Mouse (Mus musculus) hindbrain, postnatal 0 days (tissue): ENCODE measurements at regions not wholly inside any gene's neighbourhood (a gene's known extent, or its start where the extent isn't known, plus 50 kb on each side); places are given as distances from the start of the nearest gene placed in this dataset.

Source experiments
- ATAC-seq: fragments of 200-750 bp; cut with Nextera tagmentation; 2 replicates; pipeline ENCODE4 v1.8.0; 2017; ENCODE audit warnings: mild to moderate bottlenecking, moderate TSS enrichment, moderate library complexity
- DNase-seq: peaks from one replicate; pipeline ENCODE4 v3.0.0-alpha.2; 2015; ENCODE audit warnings: low spot score
- H3K27ac ChIP-seq: fragments of 300-500 bp; sonication (generic); 2 replicates; pipeline ENCODE4 v1.5.1; 2014; ENCODE audit warnings: mild to moderate bottlenecking
- H3K27me3 ChIP-seq: fragments of 300-500 bp; sonication (generic); 2 replicates; pipeline ENCODE4 v1.6.1; 2014; ENCODE audit warnings: low read length, mixed read lengths; ENCODE audit not compliant: insufficient read depth
- H3K36me3 ChIP-seq: fragments of 300-500 bp; sonication (generic); 2 replicates; pipeline ENCODE4 v1.6.1; 2014; ENCODE audit warnings: low read length, mixed read lengths; ENCODE audit not compliant: insufficient read depth
- H3K4me1 ChIP-seq: fragments of 300-500 bp; sonication (generic); 2 replicates; pipeline ENCODE4 v1.6.1; 2014; ENCODE audit warnings: antibody characterized with exemption, low read length, mixed read lengths; ENCODE audit not compliant: insufficient read depth
- H3K4me2 ChIP-seq: fragments of 300-500 bp; sonication (generic); 2 replicates; pipeline ENCODE4 v1.6.1; 2014; ENCODE audit warnings: low read depth, mild to moderate bottlenecking, low read length, moderate library complexity, mixed read lengths
- H3K4me3 ChIP-seq: fragments of 300-500 bp; sonication (generic); 2 replicates; pipeline ENCODE4 v1.5.1; 2014; ENCODE audit warnings: low read length
- H3K9ac ChIP-seq: fragments of 300-500 bp; sonication (generic); replicated peaks from 2 replicates; pipeline ENCODE4 v1.6.1; 2014; ENCODE audit warnings: mild to moderate bottlenecking, low read length, moderate library complexity, mixed read lengths
- H3K9me3 ChIP-seq: fragments of 300-500 bp; sonication (generic); 2 replicates; pipeline ENCODE4 v1.6.1; 2016; ENCODE audit warnings: low read length, mixed read lengths
- CTCF ChIP-seq: IDR thresholded peaks from 2 replicates; pipeline ENCODE4 v1.5.1; 2016; ENCODE audit warnings: antibody characterized with exemption, control low read depth, low read depth
- WGBS: fragments of 180-500 bp; shearing (Covaris S2); extraction: QIAGEN DNeasy Blood & Tissue Kit; methylation state at CpG from one replicate; pipeline ENCODE4 v1.1.7; 2014; 5-methylcytosine and 5-hydroxymethylcytosine counted together

DNA sequence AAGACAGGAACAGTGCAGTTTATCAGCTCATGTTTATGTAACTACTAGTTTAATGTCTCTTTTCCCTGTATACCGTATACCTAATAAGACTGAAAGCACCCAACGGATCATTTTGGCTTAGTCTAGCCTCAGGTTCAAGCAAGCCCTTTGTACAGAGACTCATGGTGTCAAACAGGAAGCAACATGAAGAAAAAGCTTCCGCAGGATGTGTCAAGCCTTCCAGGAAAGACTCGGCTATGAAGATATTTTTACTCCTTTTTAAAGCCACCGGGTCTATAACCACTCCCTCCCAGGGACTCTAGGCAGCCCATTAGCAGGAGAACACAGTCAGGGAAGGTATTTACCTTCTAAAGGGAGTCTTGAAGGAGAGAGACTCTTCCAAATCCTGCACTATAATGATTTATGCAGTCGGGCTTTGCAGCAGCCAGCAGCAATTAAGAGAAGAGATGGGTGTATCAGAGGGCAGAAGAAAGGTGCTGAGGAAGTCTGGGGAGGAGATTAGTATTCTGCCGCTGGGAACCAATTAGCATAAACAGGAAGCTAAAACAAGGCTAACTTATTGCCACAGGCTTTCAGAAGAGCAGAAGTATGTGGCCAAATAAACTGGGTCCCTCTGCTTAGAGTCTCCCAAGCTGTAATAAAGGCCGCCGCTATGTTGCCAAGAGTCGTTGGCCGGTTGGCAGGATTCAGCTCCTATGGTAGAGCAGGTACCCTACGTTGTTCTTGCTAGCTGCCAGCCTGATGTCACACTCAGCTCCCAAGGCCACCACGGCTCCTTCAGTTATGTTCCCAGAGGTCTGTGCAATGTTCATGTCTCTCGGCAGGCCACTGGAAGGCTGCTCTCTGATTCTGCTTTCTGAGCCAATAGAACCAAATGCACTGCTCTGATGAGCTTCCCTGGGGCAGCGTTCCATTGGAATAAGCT, 98.7 kb downstream of the Tsen15 start:
- 54% methylated on average over 15 of the region's 15 CpGs for WGBS
- no peak overlapping the region for H3K4me2 ChIP-seq
- no peak overlapping the region for H3K4me3 ChIP-seq
- TF ChIP-seq CTCF: no peak
- peaks cover 7% of the 10 kb centered on the region for H3K4me1 ChIP-seq
- H3K9me3 ChIP-seq: no peaks in the 10 kb centered on the region
- no peaks in the 10 kb centered on the region for H3K36me3 ChIP-seq
- H3K27me3 ChIP-seq: no peaks in the 10 kb centered on the region
- H3K9ac ChIP-seq: no peak overlapping the region
- no peak for ATAC-seq
- H3K27ac ChIP-seq: no peak overlapping the region
- peak; percentile 16 for DNase-seq

DNA sequence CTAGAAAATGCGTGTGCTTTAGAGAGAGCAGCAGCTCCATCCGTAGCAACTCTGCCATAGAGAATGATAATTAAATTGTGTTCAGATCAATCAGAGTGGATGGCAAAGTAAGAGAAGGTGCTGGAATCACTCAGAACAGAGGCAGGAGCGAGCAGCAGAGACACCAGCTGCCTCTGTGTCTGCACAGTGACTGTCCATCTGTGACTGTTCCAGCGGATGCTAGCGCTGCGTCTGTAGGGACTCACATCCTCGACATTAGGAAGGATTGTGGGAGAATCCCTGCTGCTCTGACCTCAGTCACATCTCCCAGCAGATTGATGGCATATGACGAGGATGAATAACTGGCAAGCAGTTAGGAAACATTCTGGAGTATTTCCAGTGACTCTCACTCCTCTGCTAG, 99.8 kb downstream of the Tsen15 start:
- Histone ChIP-seq H3K4me3 (no peak overlapping the region), H3K4me1 (peaks cover 7% of the 10 kb centered on the region), H3K36me3 (no peaks in the 10 kb centered on the region), H3K4me2 (no peak overlapping the region), H3K9me3 (no peaks in the 10 kb centered on the region), H3K9ac (no peak overlapping the region), H3K27me3 (no peaks in the 10 kb centered on the region), H3K27ac (no peak overlapping the region)
- ATAC-seq: no peak
- no peak for TF ChIP-seq CTCF
- 43% methylated on average over 8 of the region's 8 CpGs for WGBS
- peak; percentile 25 for DNase-seq

DNA sequence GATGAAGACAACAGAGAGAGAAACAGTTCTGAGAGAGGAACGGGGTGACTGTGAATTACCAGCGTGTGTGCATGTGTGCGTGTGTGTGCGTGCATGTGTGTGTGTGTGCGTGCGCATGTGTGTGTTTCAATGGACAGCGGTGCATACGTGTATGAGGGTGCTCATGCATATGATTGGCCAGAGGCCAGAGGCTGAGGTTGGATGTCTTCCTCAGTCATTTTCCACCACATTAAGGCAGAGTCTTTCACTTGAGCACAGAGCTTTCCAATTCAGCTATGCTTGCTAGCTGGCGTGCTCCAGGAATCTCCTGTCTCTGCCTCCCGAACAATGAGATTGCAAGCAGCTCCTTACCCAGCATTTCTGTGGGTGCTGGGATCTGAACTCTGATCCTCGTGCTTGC, 104.4 kb downstream of the Tsen15 start:
- no peaks in the 10 kb centered on the region for H3K27me3 ChIP-seq
- ATAC-seq (no peak), DNase-seq (no peak)
- H3K9me3 ChIP-seq: no peaks in the 10 kb centered on the region
- H3K27ac ChIP-seq: no peak overlapping the region
- 88% methylated on average over 11 of the region's 11 CpGs for WGBS
- no peaks in the 10 kb centered on the region for H3K4me1 ChIP-seq
- no peak overlapping the region for H3K4me3 ChIP-seq
- no peak overlapping the region for H3K9ac ChIP-seq
- no peaks in the 10 kb centered on the region for H3K36me3 ChIP-seq
- TF ChIP-seq CTCF: no peak
- H3K4me2 ChIP-seq: no peak overlapping the region

DNA sequence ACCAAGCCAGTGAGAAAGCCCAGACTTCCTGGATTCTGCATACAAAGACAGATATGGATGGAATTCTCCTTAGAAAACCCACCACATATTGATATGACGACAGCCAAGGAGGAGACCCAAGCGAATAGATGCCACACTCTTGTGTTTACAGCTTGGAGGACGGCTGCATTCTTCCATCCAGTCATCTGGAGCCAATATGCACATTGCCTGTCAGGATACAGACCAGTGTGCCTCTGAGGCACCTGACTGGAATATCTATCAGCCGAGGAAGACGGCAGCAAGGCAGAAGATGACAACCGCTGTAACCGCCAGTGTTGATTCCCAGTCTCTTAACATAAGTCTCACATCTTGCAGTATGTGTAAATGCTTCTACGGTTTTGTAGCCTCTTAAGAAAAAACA, 105.3 kb downstream of the Tsen15 start:
- 65% methylated on average over 8 of the region's 8 CpGs for WGBS
- DNase-seq (no peak), ATAC-seq (peak; percentile 36; the same call in 1 of the 2 replicates)
- TF ChIP-seq CTCF: no peak
- Histone ChIP-seq H3K9me3 (no peaks in the 10 kb centered on the region), H3K27me3 (no peaks in the 10 kb centered on the region), H3K27ac (no peak overlapping the region), H3K9ac (no peak overlapping the region), H3K4me3 (no peak overlapping the region), H3K36me3 (no peaks in the 10 kb centered on the region), H3K4me1 (no peaks in the 10 kb centered on the region), H3K4me2 (no peak overlapping the region)

DNA sequence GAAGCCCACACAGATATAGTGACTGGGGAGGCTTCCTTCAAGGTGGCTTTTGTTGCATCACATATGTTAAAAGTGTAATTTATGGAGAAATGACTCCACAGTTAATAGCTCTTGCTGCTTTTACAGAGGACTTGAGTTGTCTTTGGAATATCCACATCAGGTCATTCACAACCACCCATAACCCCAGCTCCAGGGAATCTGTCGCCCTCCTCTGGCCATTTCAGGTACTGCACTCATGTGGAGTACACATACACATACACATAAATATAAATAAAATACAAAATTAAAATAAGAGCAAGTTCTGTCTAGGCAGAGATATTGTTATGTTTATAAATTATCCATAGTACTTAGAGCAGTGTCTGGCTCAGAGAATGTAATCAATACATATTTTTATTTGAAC, 106.5 kb downstream of the Tsen15 start:
- H3K4me1 ChIP-seq: no peaks in the 10 kb centered on the region
- 31% methylated on average over 1 of the region's 1 CpGs for WGBS
- no peak for DNase-seq
- ATAC-seq: no peak
- no peaks in the 10 kb centered on the region for H3K27me3 ChIP-seq
- H3K4me2 ChIP-seq: no peak overlapping the region
- peak; percentile 64 for TF ChIP-seq CTCF
- H3K27ac ChIP-seq: no peak overlapping the region
- H3K4me3 ChIP-seq: no peak overlapping the region
- H3K9me3 ChIP-seq: no peaks in the 10 kb centered on the region
- H3K9ac ChIP-seq: no peak overlapping the region
- H3K36me3 ChIP-seq: no peaks in the 10 kb centered on the region

DNA sequence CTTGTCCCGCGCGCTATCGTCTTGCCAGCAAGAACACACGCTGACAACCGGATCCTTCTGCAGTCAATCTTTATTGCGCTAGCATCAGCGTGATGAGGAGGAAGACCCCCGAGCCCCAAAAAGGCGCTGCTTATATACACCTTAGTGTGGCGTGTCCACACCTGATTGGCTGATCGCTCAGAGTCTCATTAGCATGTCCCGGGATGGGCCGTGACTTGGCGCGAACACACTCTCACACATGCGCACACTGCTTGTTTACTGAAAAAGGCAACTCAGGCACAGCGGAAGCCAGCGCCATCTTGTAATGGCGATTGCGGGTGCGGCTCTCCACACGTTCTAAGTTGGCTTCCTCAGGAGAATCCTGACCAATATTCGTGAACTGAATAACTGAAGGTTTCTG, 111.5 kb downstream of the Tsen15 start:
- Histone ChIP-seq H3K4me1 (no peaks in the 10 kb centered on the region), H3K9me3 (no peaks in the 10 kb centered on the region), H3K9ac (no peak overlapping the region), H3K27ac (no peak overlapping the region), H3K4me2 (no peak overlapping the region), H3K27me3 (no peaks in the 10 kb centered on the region), H3K4me3 (no peak overlapping the region), H3K36me3 (no peaks in the 10 kb centered on the region)
- DNase-seq (no peak), ATAC-seq (no peak)
- no peak for TF ChIP-seq CTCF
- 95% methylated on average over 24 of the region's 24 CpGs for WGBS

DNA sequence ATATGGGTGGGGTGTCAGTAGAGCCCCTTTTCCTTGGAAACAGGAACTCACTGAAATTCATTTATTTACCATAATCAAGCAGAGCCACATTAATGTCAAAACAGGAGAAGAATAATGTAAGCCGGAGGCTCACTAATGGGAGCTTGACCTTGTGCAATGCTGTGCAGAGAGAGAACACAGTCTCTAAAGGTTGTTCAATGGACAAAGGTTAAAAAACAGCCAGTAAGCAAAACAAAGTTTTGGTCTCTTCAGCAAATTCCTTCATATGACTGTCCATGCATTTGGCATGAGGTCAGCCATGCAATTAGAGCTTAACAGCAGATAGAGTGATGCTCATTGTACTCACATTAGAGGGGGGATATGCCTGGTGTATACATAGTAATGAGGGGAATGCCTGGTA, 113.1 kb downstream of the Tsen15 start:
- Histone ChIP-seq H3K9me3 (no peaks in the 10 kb centered on the region), H3K27ac (no peak overlapping the region), H3K27me3 (no peaks in the 10 kb centered on the region), H3K9ac (no peak overlapping the region), H3K4me1 (no peaks in the 10 kb centered on the region), H3K4me3 (no peak overlapping the region), H3K36me3 (no peaks in the 10 kb centered on the region), H3K4me2 (no peak overlapping the region)
- WGBS: 59% methylated on average over 1 of the region's 1 CpGs
- no peak for TF ChIP-seq CTCF
- DNase-seq (no peak), ATAC-seq (no peak)
